Mouse (Mus musculus) layer of hippocampus, adult 8-10 months (tissue): ENCODE measurements at regions not wholly inside any gene's neighbourhood (a gene's known extent, or its start where the extent isn't known, plus 50 kb on each side); places are given as distances from the start of the nearest gene placed in this dataset.
"Not testable (repeated sequence)": the region's sequence is repeated elsewhere in the genome, so short reads cannot be mapped to it uniquely, and the experiment has no call there.

Source experiments
- DNase-seq, 2 experiments: peaks; one replicate each; pipeline ENCODE4 v3.0.0; 2022; ENCODE audit warnings: low spot score in 2 of 2

- no peak for DNase-seq
Observed at GRCm38 (mm10) chr4:81611191-81611590, 168.6 kb upstream of the Mpdz start.

GRCm38 (mm10) chr4:81600396-81600795 lies 157.8 kb upstream of the Mpdz start:
- no peak for DNase-seq

GRCm38 (mm10) chr4:81597390-81597789 lies 154.8 kb upstream of the Mpdz start:
- no peak for DNase-seq

DNA sequence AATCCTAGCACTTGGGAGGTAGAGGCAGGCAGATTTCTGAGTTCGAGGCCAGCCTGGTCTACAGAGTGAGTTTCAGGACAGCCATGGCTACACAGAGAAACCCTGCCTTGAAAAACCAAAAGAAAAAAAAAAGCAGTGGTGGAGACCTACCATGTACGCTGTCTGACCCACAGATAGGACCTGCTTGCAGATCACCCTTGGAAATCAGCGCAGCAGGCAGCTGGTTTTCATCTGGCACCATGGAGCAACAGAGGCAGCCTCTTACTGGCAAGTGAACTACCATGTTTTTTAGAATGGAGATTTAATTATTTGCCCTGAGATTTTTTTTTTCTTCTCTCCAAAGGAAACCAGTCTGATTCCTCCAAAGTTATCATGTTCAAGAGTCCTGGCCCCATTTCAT lies 150.8 kb upstream of the Mpdz start:
- not testable (repeated sequence) for DNase-seq

DNA sequence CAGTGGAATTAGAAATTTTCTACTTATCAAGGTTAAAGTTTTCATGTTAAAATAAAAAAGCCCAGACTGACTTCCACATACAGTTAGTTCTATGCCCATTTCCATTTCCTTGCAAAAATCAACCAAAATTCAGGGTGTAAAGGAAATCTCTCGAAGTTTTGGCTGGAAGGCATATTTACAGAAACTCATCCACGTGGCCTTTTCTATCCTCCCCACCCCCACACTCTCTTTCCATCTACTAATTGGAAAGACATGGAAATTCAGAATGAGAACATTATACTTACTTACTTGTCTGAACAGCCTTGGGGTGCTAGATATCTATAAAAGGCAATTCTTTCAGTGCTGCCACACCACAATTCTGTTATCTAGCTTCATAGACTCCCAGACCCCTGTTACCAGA lies 139.9 kb upstream of the Mpdz start:
- DNase-seq, result no peak

- no peak for DNase-seq
Observed at GRCm38 (mm10) chr4:81580553-81580952, 137.9 kb upstream of the Mpdz start.

DNA sequence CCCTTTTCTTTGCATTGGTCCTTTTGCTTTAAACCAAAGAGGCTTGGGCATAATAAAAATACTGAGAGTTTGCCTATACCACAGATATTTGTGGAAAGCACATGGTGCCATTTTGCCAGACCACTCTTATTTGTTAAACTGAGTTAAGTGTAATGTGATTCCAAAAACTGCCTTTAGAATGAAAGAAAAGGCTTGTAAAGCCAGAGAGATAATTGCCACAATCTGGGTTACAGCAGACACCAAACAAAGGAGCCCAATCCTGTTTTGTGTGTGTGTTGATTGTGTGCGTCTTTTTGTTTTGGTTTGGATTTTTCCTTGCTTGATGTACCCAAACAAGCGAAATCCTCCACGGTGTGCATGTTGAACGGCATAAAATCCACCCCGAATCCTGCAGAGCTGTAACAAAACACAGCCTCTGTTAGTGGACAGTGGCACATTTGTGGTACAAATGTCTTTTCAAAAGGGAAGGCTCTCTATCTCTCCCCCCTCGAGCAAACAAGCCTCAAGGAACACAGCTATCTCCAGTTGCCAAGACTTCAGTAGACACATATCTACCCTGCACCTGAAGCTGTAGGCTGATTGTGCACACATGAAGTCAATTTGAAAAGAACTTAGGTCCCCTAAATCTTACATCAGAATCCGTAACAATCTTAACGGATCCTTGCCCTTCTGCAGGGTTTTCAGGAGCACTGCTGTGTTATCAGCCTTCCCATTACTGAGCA lies 136.9 kb upstream of the Mpdz start:
- DNase-seq, result no peak

DNA sequence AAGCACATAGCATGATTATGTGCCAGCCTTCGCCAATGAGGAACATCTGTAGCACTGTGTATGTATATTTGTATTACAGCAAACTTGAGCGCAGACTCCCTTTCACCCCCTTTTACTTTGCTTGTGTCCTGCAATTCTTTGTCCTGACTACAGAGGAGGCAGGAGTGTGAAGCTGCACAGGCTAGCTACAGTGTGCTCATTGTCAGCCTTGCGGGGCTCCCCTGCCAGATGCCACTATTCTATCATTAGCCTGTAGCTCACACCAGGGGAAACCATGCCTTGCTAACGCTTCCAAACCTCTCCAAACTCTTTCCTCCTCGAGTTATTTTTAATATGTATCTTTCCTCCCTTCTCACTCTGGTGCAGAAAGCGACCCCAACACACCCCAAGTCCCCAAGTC lies 136.4 kb upstream of the Mpdz start:
- no peak for DNase-seq

DNA sequence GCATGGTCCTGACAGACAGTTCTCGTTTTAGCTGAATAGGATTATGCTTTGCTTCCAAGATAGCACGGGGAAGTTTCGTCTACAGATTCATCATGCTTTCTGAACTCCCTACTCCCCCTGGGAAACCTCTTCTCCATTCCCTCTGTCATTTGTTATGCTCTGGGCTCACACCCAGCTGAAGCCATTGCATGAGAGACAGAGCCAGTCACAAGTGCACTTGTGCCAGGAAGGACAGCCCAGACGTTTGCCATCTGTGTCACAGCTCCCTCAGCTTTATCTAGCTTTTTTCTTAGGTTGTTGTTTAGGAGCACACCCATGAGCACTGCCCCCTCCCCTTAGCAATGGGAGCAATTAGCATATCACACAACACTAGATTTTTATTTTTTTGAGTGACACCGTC lies 131.2 kb upstream of the Mpdz start:
- no peak for DNase-seq

DNA sequence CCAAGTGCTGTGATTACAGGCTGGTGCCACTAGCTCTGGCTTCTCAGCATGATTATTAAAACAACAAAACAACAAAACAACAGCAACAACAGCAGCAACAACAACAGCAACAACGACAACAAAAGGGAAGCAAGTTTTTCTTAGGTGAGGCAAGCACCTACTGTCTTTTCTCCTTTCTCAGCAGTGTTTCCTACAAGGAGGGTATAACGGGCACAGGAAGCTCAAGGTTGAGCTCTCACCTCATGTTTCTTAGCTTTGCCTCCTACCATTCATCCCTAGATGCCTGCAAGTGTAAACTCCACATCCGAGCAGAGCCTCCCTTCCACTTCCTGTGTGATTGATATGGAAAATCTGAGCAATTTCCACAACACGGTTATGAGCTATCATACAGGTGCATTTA lies 128.1 kb upstream of the Mpdz start:
- no peak for DNase-seq

DNA sequence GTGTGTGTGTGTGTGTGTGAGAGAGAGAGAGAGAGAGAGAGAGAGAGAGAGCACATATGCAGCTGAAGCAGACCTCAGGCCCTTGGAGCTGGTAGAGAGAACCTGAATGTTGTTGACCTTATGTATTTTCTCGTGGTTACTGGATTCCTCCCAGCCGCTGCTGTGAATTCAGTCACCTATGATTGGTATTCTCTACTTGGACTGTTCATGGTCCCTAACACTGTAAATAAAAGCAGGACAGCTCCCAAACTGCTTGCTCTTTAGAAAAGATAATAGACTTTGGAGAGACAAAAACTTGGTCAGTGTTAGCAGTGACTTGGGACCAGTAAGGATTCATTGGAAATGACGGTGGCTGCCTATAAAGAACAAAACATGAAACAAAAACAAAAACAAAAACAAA lies 126.9 kb upstream of the Mpdz start:
- DNase-seq, result no peak

DNA sequence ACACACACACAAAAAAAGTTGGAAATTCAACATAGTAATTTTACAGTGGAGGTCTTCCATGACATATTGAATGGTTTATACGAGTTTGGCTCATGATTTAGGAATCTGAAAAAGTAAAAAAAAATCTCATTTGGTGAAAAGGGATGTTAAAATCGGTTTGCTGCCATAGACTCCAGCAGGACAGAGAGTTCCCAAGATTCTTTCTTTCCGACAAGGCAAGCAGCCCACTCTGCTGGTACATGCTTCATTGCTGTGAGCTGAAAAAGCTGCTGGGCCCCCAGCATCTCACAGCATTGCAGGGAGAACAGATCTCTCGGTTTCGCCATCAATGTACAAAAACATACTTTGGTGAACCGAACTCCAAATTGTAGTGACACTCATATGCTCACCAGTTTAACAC lies 125.8 kb upstream of the Mpdz start:
- DNase-seq, result no peak

DNA sequence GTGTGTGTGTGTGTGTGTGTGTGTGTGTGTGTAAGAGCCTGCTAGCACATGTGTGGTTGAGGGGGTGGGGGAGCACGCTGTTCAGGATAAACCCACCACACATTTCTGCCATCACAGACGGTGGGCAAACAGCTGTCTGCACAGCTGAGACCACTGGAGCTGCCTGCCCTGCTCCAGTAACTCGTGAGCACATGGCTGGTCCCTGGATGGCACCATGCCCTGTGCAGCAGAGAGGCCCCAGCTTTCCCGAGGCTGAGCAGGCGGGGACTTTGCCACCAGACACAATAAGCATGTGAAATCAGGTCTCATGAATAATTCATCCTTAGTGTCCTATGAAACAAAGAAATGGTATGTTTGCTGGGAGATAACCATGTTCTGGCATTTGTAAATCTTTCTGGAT lies 125.3 kb upstream of the Mpdz start:
- DNase-seq, result peak in 1 of 2 experiments; percentile 50

DNA sequence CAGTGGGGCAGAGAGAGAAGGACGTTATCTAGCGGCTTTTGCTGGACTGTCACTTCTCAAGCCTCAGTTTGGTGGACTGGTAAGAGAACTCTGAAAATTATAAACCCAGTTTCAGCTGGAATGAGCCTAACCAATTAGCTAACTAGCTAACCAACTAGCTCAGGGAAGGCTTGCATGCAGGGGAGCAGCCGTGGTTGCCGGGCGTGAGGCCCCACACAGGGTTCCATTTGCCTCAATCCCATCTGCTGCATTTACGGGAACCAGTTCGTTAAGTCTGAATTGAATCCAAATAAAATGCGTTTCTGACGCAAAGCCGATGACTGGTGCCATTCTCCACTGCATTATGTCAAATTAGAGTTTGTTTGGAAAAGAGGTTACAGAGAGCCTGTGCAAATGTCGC lies 123.9 kb upstream of the Mpdz start:
- DNase-seq, result peak in 1 of 2 experiments; percentile 58

- DNase-seq, result peak in 1 of 2 experiments; percentile 53
Observed at GRCm38 (mm10) chr4:81565422-81566395, 123.1 kb upstream of the Mpdz start.

GRCm38 (mm10) chr4:81564446-81564845 lies 121.8 kb upstream of the Mpdz start:
- no peak for DNase-seq

GRCm38 (mm10) chr4:81563574-81563973 lies 121.0 kb upstream of the Mpdz start:
- DNase-seq, result no peak

DNA sequence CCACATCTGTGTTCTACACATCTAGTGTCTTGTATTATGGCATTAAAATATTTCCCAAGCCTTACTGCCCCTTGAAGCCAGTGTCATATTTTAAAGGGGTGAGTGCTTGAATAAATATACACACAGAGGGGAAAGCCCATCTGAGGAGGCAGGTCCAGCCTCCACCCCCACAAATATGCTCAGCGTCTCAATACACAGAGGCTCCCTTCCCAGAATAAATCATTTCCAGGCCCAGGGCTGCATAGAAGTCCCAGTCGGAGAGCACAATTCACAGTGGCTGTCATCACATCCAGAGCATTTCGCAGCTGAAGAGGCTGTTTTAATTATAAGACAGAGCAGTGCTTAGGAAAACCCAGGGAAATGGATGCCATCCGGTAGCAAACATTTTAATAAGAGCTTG lies 118.8 kb upstream of the Mpdz start:
- no peak for DNase-seq

GRCm38 (mm10) chr4:81550816-81551215 lies 108.2 kb upstream of the Mpdz start:
- no peak for DNase-seq

DNA sequence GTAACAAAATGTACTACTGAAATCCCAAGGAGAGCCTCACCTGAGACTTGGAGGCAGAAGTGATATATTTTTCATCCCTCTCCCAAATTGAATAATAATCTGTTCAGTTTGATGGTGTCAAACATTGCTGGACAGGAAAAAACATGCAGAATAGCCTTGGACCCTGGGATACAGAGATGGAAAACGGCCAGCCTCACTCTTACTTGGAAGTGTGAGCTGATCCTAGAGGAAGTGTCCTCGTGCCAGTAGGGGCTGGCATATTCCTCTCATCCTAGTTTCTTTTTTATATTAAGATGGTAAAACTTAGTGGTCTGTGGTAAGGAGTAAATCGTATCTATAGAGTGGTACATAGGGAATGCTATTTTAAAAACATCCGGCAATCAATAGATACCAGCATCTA lies 107.6 kb upstream of the Mpdz start:
- DNase-seq, result no peak

GRCm38 (mm10) chr4:81540496-81540895 lies 97.9 kb upstream of the Mpdz start:
- peak in 1 of 2 experiments; percentile 43 for DNase-seq

- DNase-seq, result peak in 1 of 2 experiments; percentile 39
Observed at GRCm38 (mm10) chr4:81539551-81539950, 96.9 kb upstream of the Mpdz start.

DNA sequence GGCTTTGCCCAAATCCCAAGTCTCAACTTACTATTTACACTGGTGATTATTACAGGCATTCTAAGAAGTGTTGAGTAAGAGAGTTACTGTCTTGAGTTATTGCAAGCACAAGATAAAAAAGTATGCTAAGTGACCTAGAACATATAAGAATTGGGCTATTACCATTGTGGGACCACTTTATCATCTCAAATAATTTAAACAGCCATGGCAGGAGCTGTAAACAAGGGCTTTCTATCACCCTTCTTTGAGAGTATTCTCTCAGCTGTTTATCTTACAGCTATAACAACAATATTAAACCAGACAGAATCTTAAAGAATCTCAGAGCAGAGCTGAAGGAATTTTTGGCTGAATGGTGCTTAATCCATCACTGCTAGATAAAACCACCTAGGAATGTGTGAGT lies 94.2 kb upstream of the Mpdz start:
- no peak for DNase-seq
